Mouse (Mus musculus) brain, embryonic 18.5 days (tissue): ENCODE measurements around the gene BC049730.
"Not testable (repeated sequence)": the region's sequence is repeated elsewhere in the genome, so short reads cannot be mapped to it uniquely, and the experiment has no call there.

Experiments
- DNase-seq: peaks from one replicate; pipeline ENCODE4 v3.0.0-alpha.2; 2012; ENCODE audit warnings: low read depth, low spot score

The BC049730 gene

GRCm38 (mm10) chr7:24708832-24709292 is at the start of gene BC049730:
TSS of gene BC049730 (plus strand) at chr7:24709242.
- DNase-seq, result no peak

GRCm38 (mm10) chr7:24659737-24660357 is 49.2 kb upstream of the BC049730 start:
- no peak for DNase-seq

GRCm38 (mm10) chr7:24661118-24661904 is 47.7 kb upstream of the BC049730 start:
- no peak for DNase-seq

GRCm38 (mm10) chr7:24662575-24662974 is 46.5 kb upstream of the BC049730 start:
- peak; percentile 16 for DNase-seq

GRCm38 (mm10) chr7:24664301-24664700 is 44.7 kb upstream of the BC049730 start:
- no peak for DNase-seq

- no peak for DNase-seq
Measured at GRCm38 (mm10) chr7:24664959-24665358, 44.1 kb upstream of the BC049730 start.

GRCm38 (mm10) chr7:24671944-24672439 is 37.0 kb upstream of the BC049730 start:
- no peak for DNase-seq

- DNase-seq, result no peak
Measured at GRCm38 (mm10) chr7:24676575-24676974, 32.5 kb upstream of the BC049730 start, which contains the start of gene Tex101. TSS of gene Tex101 (minus strand) at chr7:24676675.

- DNase-seq, result not testable (repeated sequence)
Measured at GRCm38 (mm10) chr7:24684121-24684520, 24.9 kb upstream of the BC049730 start.

- DNase-seq, result not testable (repeated sequence)
Measured at GRCm38 (mm10) chr7:24687519-24687918, 21.5 kb upstream of the BC049730 start.

GRCm38 (mm10) chr7:24692693-24693092 is 16.3 kb upstream of the BC049730 start:
- not testable (repeated sequence) for DNase-seq

GRCm38 (mm10) chr7:24697891-24698290 is 11.2 kb upstream of the BC049730 start:
- DNase-seq, result not testable (repeated sequence)

GRCm38 (mm10) chr7:24702841-24703240 is 6.2 kb upstream of the BC049730 start:
- not testable (repeated sequence) for DNase-seq

GRCm38 (mm10) chr7:24715039-24715438 is 6.0 kb downstream of the BC049730 start:
- no peak for DNase-seq

GRCm38 (mm10) chr7:24726808-24727207 is 17.8 kb downstream of the BC049730 start, which contains the start of gene Gm4763:
TSS of gene Gm4763 (minus strand) at chr7:24726908.
- not testable (repeated sequence) for DNase-seq

GRCm38 (mm10) chr7:24735970-24736670 is 27.1 kb downstream of the BC049730 start:
- no peak for DNase-seq

- DNase-seq, result no peak
Measured at GRCm38 (mm10) chr7:24750695-24751094, 41.7 kb downstream of the BC049730 start.

GRCm38 (mm10) chr7:24751610-24752009 is 42.6 kb downstream of the BC049730 start:
- DNase-seq, result no peak

GRCm38 (mm10) chr7:24753476-24753875 is 44.4 kb downstream of the BC049730 start:
- no peak for DNase-seq

- no peak for DNase-seq
Measured at GRCm38 (mm10) chr7:24758520-24758919, 49.5 kb downstream of the BC049730 start.

- DNase-seq, result no peak
Measured at GRCm38 (mm10) chr7:24760211-24760610, 51.2 kb downstream of the BC049730 start, which contains the start of gene Cd177. TSS of gene Cd177 (minus strand) at chr7:24760311.

- no peak for DNase-seq
Measured at GRCm38 (mm10) chr7:24761161-24761560, 52.1 kb downstream of the BC049730 start.
